Mouse (Mus musculus) heart, adult 2 months (tissue): Measurements from ENCODE around the gene Dpep1. TPM values are rescaled to one million over a fixed set of nuclear protein-coding genes. Genes with fewer than 3 reads are reported as not detected.

Experiments
- DNase-seq, 2 experiments: peaks; one replicate each; pipeline ENCODE4 v3.0.0; 2021
- H3K27ac ChIP-seq: fragments of 200-600 bp; 2 replicates; pipeline ENCODE4 v1.8.1; 2022
- H3K27me3 ChIP-seq: fragments of 200-500 bp; 2 replicates; pipeline ENCODE4 v1.6.1; 2012; ENCODE audit warnings: mild to moderate bottlenecking, low read length, inconsistent platforms, mixed read lengths; ENCODE audit not compliant: control insufficient read depth, insufficient read depth
- H3K36me3 ChIP-seq: fragments of 200-500 bp; 2 replicates; pipeline ENCODE4 v1.6.1; 2012; ENCODE audit warnings: low read length, inconsistent platforms; ENCODE audit not compliant: control insufficient read depth, insufficient read depth
- H3K4me1 ChIP-seq: fragments of 200-500 bp; 2 replicates; pipeline ENCODE4 v1.6.1; 2011; ENCODE audit warnings: low read length; ENCODE audit not compliant: control insufficient read depth, insufficient read depth
- H3K4me3 ChIP-seq: fragments of 200-600 bp; 2 replicates; pipeline ENCODE4 v1.8.1; 2022
- H3K79me2 ChIP-seq: fragments of 200-500 bp; replicated peaks from 2 replicates; pipeline ENCODE4 v1.6.1; 2012; ENCODE audit warnings: mild to moderate bottlenecking, inconsistent platforms, low read length, moderate library complexity, mixed read lengths; ENCODE audit not compliant: control insufficient read depth, insufficient read depth
- H3K9ac ChIP-seq: fragments of 200-500 bp; 2 replicates; pipeline ENCODE4 v1.6.1; 2012; ENCODE audit warnings: low read depth, mild to moderate bottlenecking, control low read depth, inconsistent platforms, low read length, mixed read lengths
- CTCF ChIP-seq: fragments of 200-600 bp; IDR thresholded peaks from 2 replicates; pipeline ENCODE4 v1.8.1; 2022; ENCODE audit warnings: antibody characterized with exemption, mild to moderate bottlenecking, moderate library complexity
- EP300 ChIP-seq: fragments of 200-500 bp; IDR thresholded peaks from 2 replicates; pipeline ENCODE4 v1.6.1; 2011; ENCODE audit warnings: low read depth, low read length, control low read depth; ENCODE audit not compliant: insufficient read depth
- POLR2A ChIP-seq: fragments of 200-500 bp; IDR thresholded peaks from 2 replicates; pipeline ENCODE4 v1.6.1; 2011; ENCODE audit warnings: mild to moderate bottlenecking, low read depth, low read length, control low read depth; ENCODE audit not compliant: insufficient read depth
- WGBS: fragments of 180-500 bp; shearing (Covaris S2); methylation state at CpG from one replicate; pipeline ENCODE4 v1.1.7; 2018; 5-methylcytosine and 5-hydroxymethylcytosine counted together
- intact Hi-C: fragments of 180-260 bp; cut with DNase I; formaldehyde crosslinking; loops from one replicate; pipeline ENCODE4 v1.15.1; 2025
- polyA plus RNA-seq: library from polyadenylated mRNA; depleted of rRNA; stranded (reverse); fragments of >200 nt; gene quantifications from 2 replicates; pipeline ENCODE4 v1.2.3, GENCODE M21; 2012
- total RNA-seq, 2 experiments: library from RNA; stranded (reverse); gene quantifications; 2 replicates each; pipeline ENCODE4 v1.2.3; 2021

The Dpep1 gene
- total and polyA plus RNA-seq, 3 experiments = 35.4 to 80.1 (median 55.0) TPM

GRCm38 (mm10) chr8:123231742-123232141, 45.7 kb downstream of the Dpep1 start:
- no peak overlapping the region for H3K4me3 ChIP-seq
- H3K36me3 ChIP-seq = no peaks in the 10 kb centered on the region
- 58% methylated on average over 5 of the region's 5 CpGs for WGBS
- H3K27ac ChIP-seq = no peak overlapping the region
- TF ChIP-seq CTCF (peak; percentile 47), POLR2A (no peak)
- no peaks in the 10 kb centered on the region for H3K27me3 ChIP-seq
- peak in 1 of 2 experiments; percentile 19 for DNase-seq
- intact Hi-C loops = no loop called here
- H3K4me1 ChIP-seq = peaks cover 4% of the 10 kb centered on the region
- no peaks in the 10 kb centered on the region for H3K79me2 ChIP-seq
- no peak overlapping the region for H3K9ac ChIP-seq

- Histone ChIP-seq H3K9ac (no peak overlapping the region), H3K27me3 (no peaks in the 10 kb centered on the region), H3K4me3 (no peak overlapping the region), H3K4me1 (peaks cover 4% of the 10 kb centered on the region), H3K36me3 (no peaks in the 10 kb centered on the region), H3K79me2 (no peaks in the 10 kb centered on the region), H3K27ac (no peak overlapping the region)
- intact Hi-C loops = no loop called here
- TF ChIP-seq POLR2A = no peak
- TF ChIP-seq CTCF = no peak
- TF ChIP-seq EP300 = no peak
- no peak for DNase-seq
- WGBS = 51% methylated on average over 7 of the region's 7 CpGs
These were observed 46.5 kb downstream of the Dpep1 start for GRCm38 (mm10) chr8:123232553-123232952.

GRCm38 (mm10) chr8:123233300-123233699, 47.3 kb downstream of the Dpep1 start:
- H3K9ac ChIP-seq = no peak overlapping the region
- intact Hi-C loops = no loop called here
- TF ChIP-seq EP300 (no peak), CTCF (no peak), POLR2A (no peak)
- H3K4me1 ChIP-seq = peaks cover 4% of the 10 kb centered on the region
- H3K79me2 ChIP-seq = no peaks in the 10 kb centered on the region
- H3K27me3 ChIP-seq = no peaks in the 10 kb centered on the region
- DNase-seq = no peak
- no peak overlapping the region for H3K4me3 ChIP-seq
- no peaks in the 10 kb centered on the region for H3K36me3 ChIP-seq
- no peak overlapping the region for H3K27ac ChIP-seq
- WGBS = 59% methylated on average over 13 of the region's 13 CpGs

- WGBS = 78% methylated on average over 11 of the region's 11 CpGs
- Histone ChIP-seq H3K36me3 (no peaks in the 10 kb centered on the region), H3K4me3 (no peak overlapping the region), H3K9ac (no peak overlapping the region), H3K4me1 (peaks cover 4% of the 10 kb centered on the region), H3K79me2 (no peaks in the 10 kb centered on the region), H3K27me3 (no peaks in the 10 kb centered on the region), H3K27ac (no peak overlapping the region)
- no peak for DNase-seq
- TF ChIP-seq CTCF (no peak), EP300 (no peak), POLR2A (no peak)
- intact Hi-C loops = no loop called here
These were observed 47.7 kb downstream of the Dpep1 start for GRCm38 (mm10) chr8:123233760-123234159.

GRCm38 (mm10) chr8:123234918-123235519, 49.0 kb downstream of the Dpep1 start:
- WGBS = 27% methylated on average over 13 of the region's 13 CpGs
- DNase-seq = no peak
- H3K4me3 ChIP-seq = peak overlapping the region; percentile 66
- H3K36me3 ChIP-seq = no peaks in the 10 kb centered on the region
- H3K27ac ChIP-seq = no peak overlapping the region
- TF ChIP-seq EP300 = no peak
- TF ChIP-seq POLR2A = 0 out of 2 replicates have a peak, but pooled peaks have one; percentile 1
- intact Hi-C loops = no loop called here
- H3K4me1 ChIP-seq = peaks cover 4% of the 10 kb centered on the region
- H3K27me3 ChIP-seq = no peaks in the 10 kb centered on the region
- H3K9ac ChIP-seq = peak overlapping the region; percentile 81
- no peaks in the 10 kb centered on the region for H3K79me2 ChIP-seq

GRCm38 (mm10) chr8:123235520-123236497, 49.8 kb downstream of the Dpep1 start, which contains the start of gene Spata2l:
Gene Spata2l, minus strand, starts transcription at chr8:123236233.
- peak within 1 kb of the TSS; percentile 75 for H3K27ac ChIP-seq
- peak; percentile 88 to 89 for DNase-seq
- H3K27me3 ChIP-seq = no peaks in the 10 kb centered on the region
- 3% methylated on average over 57 of the region's 57 CpGs for WGBS
- peak within 1 kb of the TSS; percentile 66 for H3K4me3 ChIP-seq
- H3K4me1 ChIP-seq = peaks cover 4% of the 10 kb centered on the region
- TF ChIP-seq CTCF = peak; percentile 56
- TF ChIP-seq EP300 = no peak
- TF ChIP-seq POLR2A = peak; percentile 67
- peak within 1 kb of the TSS; percentile 81 for H3K9ac ChIP-seq
- no peaks in the 10 kb centered on the region for H3K79me2 ChIP-seq
- H3K36me3 ChIP-seq = no peaks in the 10 kb centered on the region
- intact Hi-C loops = no loop called here
